Mouse (Mus musculus): ENCODE data around the gene Plekhg3. TPM values are rescaled to one million over a fixed set of nuclear protein-coding genes. Genes with fewer than 3 reads are reported as not detected.
A peak's percentile ranks its signal among the peaks of the same experiment; 100 is the strongest.

Gene Plekhg3
- total and polyA plus RNA-seq, 2 experiments: 16.5 to 17.1 TPM

DNA sequence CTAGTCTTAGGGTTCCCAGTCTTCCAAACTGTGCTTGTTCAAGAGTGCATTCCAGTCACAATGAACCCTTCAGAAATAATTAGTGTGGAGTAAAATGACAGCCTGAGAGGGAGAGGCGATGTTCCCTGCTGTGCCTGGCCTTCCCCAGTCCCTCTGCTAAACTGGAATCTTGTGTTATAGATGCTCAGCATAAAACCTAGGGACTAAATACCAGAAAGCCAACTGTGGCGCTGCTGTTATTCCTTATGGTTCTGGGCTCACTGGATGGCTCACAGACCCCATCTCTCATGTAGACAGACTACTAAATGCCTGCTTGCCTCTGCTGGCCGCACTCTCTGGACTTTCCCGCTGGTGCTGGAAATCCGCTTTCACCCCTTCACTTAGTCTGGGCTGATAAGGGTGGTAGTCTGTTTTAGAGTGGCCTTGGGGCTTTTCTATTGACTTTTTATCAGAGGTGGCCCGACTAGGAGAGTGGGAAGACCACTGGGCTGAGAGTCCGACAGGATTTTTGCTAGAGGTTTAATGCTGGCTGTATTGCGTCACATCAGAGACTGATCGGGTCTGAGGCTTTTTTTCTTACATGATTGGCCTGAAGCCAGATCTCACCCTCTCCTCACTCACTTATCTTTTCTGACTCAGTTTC lies 4.1 kb downstream of the Plekhg3 start:
- no peak for TF ChIP-seq CTCF (IDR thresholded peaks at IDR 0.05; ENCODE audit: low read depth, low read length)
- TF ChIP-seq POLR2A (IDR thresholded peaks at IDR 0.05; ENCODE audit: extremely low read depth, insufficient read depth, low read length): no peak

DNA sequence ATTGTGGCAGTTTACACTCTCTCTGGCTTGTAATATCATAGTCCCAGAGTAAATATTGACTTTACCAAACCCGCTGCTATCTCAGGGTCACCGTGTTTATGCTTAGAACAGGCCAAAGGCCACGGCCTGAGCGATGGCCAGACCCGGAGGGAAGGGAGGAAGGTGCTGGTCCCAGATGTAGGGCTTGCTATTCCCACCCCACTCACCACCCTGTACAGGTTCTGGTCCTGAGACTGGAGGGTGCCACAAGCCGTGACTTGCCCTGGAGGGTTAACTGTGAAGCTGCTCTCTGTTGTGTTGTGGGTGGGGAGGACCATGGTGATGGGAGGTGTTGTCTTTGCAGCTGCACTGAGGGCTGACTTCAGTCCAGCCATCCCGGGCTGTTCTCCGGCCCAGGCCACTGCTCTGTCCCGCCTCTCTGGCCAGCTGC lies 4.8 kb downstream of the Plekhg3 start:
- 14% methylated on average over 9 of the region's 9 CpGs for WGBS
- H3K4me3 ChIP-seq (ENCODE audit: insufficient read depth, low read depth, low read length): peak overlapping the region; percentile 54
- peak; percentile 45; the same call in 1 of the 2 replicates for TF ChIP-seq POLR2A (IDR thresholded peaks at IDR 0.05; ENCODE audit: extremely low read depth, insufficient read depth, low read length)
- TF ChIP-seq CTCF (IDR thresholded peaks at IDR 0.05; ENCODE audit: low read depth, low read length): no peak
- H3K9ac ChIP-seq (ENCODE audit: low read depth, low read length): peak overlapping the region; percentile 88
- DNase-seq (ENCODE audit: extremely low read depth, low read depth, low spot score): peak; percentile 97
- H3K27ac ChIP-seq (replicated peaks; ENCODE audit: insufficient read depth, low read depth, low read length): peak overlapping the region; percentile 93
- H3K79me2 ChIP-seq (ENCODE audit: control insufficient read depth, insufficient read depth, low read length): peaks cover 26% of the 10 kb centered on the region; the same call in 1 of the 2 replicates
- H3K4me1 ChIP-seq (ENCODE audit: control insufficient read depth, insufficient read depth, low read length): peaks cover 20% of the 10 kb centered on the region
- no peaks in the 10 kb centered on the region for H3K27me3 ChIP-seq (ENCODE audit: control insufficient read depth, insufficient read depth, low read length)
- no peaks in the 10 kb centered on the region for H3K36me3 ChIP-seq (ENCODE audit: control insufficient read depth, insufficient read depth, low read length)

More for the DNA sequence above, 4.1 kb downstream of the Plekhg3 start:
- Histone ChIP-seq H3K9ac (ENCODE audit: low read depth, low read length) (peak overlapping the region; percentile 90), H3K4me3 (ENCODE audit: insufficient read depth, low read depth, low read length) (peak overlapping the region; percentile 85), H3K27me3 (ENCODE audit: control insufficient read depth, insufficient read depth, low read length) (no peaks in the 10 kb centered on the region), H3K36me3 (ENCODE audit: control insufficient read depth, insufficient read depth, low read length) (no peaks in the 10 kb centered on the region), H3K4me1 (ENCODE audit: control insufficient read depth, insufficient read depth, low read length) (peaks cover 16% of the 10 kb centered on the region), H3K79me2 (ENCODE audit: control insufficient read depth, insufficient read depth, low read length) (peaks cover 26% of the 10 kb centered on the region; the same call in 1 of the 2 replicates), H3K27ac (replicated peaks; ENCODE audit: insufficient read depth, low read depth, low read length) (peak overlapping the region; percentile 94)
- DNase-seq (ENCODE audit: extremely low read depth, low read depth, low spot score): no peak
- 7% methylated on average over 9 of the region's 9 CpGs for WGBS

DNA sequence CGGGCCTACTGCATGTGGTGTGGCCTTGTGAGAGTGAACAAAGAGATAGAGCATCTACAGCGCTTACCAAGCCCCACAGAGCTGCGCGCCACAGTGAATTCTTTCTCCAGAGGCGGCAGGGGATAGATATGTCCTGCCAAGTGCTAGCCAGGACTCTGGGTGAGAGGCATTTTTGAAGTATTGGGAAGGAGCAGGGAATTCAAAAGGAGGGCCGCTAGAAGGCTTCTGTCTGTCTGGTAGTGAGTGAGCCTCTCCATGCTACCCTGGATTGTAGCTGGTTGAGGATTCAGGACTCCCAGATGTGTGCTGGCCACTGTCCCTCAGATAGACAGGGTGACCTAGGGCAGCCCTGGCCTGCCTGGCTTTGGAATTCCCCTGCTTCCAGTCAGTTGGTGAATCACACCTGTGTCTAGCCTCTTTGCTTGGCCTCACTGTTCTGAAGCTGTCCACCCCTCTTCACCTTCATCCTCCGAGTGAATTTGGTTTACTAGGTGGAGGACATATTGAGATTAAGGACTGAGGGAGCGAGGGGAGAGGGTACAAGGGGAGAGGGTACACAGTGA lies 6.0 kb downstream of the Plekhg3 start:
- DNase-seq (ENCODE audit: extremely low read depth, low read depth, low spot score): peak; percentile 58
- H3K79me2 ChIP-seq (ENCODE audit: control insufficient read depth, insufficient read depth, low read length): peaks cover 26% of the 10 kb centered on the region; the same call in 1 of the 2 replicates
- no peak overlapping the region for H3K4me3 ChIP-seq (ENCODE audit: insufficient read depth, low read depth, low read length)
- peak overlapping the region; percentile 93 for H3K27ac ChIP-seq (replicated peaks; ENCODE audit: insufficient read depth, low read depth, low read length)
- H3K36me3 ChIP-seq (ENCODE audit: control insufficient read depth, insufficient read depth, low read length): no peaks in the 10 kb centered on the region
- TF ChIP-seq POLR2A (IDR thresholded peaks at IDR 0.05; ENCODE audit: extremely low read depth, insufficient read depth, low read length): no peak
- TF ChIP-seq CTCF (IDR thresholded peaks at IDR 0.05; ENCODE audit: low read depth, low read length): no peak
- peak overlapping the region; percentile 37 for H3K9ac ChIP-seq (ENCODE audit: low read depth, low read length)
- H3K27me3 ChIP-seq (ENCODE audit: control insufficient read depth, insufficient read depth, low read length): no peaks in the 10 kb centered on the region
- peaks cover 30% of the 10 kb centered on the region for H3K4me1 ChIP-seq (ENCODE audit: control insufficient read depth, insufficient read depth, low read length)
- WGBS: 44% methylated on average over 8 of the region's 8 CpGs

DNA sequence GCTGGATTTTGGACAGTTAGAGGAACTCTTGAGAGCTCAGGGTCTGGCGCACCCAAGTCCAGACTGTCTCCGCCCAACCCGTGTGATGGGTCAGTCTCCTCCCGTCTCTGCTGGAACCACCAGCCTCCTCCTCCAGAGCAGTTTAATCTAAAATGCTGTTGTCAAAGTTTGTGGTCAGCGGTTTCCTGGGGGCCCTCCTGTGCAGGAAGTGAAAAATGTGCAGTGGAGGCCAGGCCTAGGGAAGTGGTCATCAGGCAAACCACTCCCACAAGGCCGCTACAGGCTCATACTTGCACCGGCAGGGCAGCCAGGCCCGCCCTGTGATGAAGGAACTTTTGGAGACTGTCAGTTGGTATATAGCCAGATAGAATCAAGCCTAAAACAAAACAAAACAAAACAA lies 6.7 kb downstream of the Plekhg3 start:
- H3K36me3 ChIP-seq (ENCODE audit: control insufficient read depth, insufficient read depth, low read length): no peaks in the 10 kb centered on the region
- 46% methylated on average over 8 of the region's 8 CpGs for WGBS
- TF ChIP-seq POLR2A (IDR thresholded peaks at IDR 0.05; ENCODE audit: extremely low read depth, insufficient read depth, low read length) (no peak), CTCF (IDR thresholded peaks at IDR 0.05; ENCODE audit: low read depth, low read length) (no peak)
- peaks cover 32% of the 10 kb centered on the region for H3K4me1 ChIP-seq (ENCODE audit: control insufficient read depth, insufficient read depth, low read length)
- H3K9ac ChIP-seq (ENCODE audit: low read depth, low read length): no peak overlapping the region
- H3K79me2 ChIP-seq (ENCODE audit: control insufficient read depth, insufficient read depth, low read length): peaks cover 28% of the 10 kb centered on the region; the same call in 1 of the 2 replicates
- H3K4me3 ChIP-seq (ENCODE audit: insufficient read depth, low read depth, low read length): no peak overlapping the region
- H3K27me3 ChIP-seq (ENCODE audit: control insufficient read depth, insufficient read depth, low read length): no peaks in the 10 kb centered on the region
- peak; percentile 56 for DNase-seq (ENCODE audit: extremely low read depth, low read depth, low spot score)
- H3K27ac ChIP-seq (replicated peaks; ENCODE audit: insufficient read depth, low read depth, low read length): peak overlapping the region; percentile 93

- no peak for DNase-seq (ENCODE audit: extremely low read depth, low read depth, low spot score)
- H3K27me3 ChIP-seq (ENCODE audit: control insufficient read depth, insufficient read depth, low read length): no peaks in the 10 kb centered on the region
- TF ChIP-seq POLR2A (IDR thresholded peaks at IDR 0.05; ENCODE audit: extremely low read depth, insufficient read depth, low read length) (no peak), CTCF (IDR thresholded peaks at IDR 0.05; ENCODE audit: low read depth, low read length) (no peak)
- no peak overlapping the region for H3K9ac ChIP-seq (ENCODE audit: low read depth, low read length)
- H3K4me3 ChIP-seq (ENCODE audit: insufficient read depth, low read depth, low read length): no peak overlapping the region
- H3K36me3 ChIP-seq (ENCODE audit: control insufficient read depth, insufficient read depth, low read length): no peaks in the 10 kb centered on the region
- H3K27ac ChIP-seq (replicated peaks; ENCODE audit: insufficient read depth, low read depth, low read length): no peak overlapping the region
- 84% methylated on average over 3 of the region's 3 CpGs for WGBS
- H3K79me2 ChIP-seq (ENCODE audit: control insufficient read depth, insufficient read depth, low read length): peaks cover 34% of the 10 kb centered on the region
- peaks cover 43% of the 10 kb centered on the region for H3K4me1 ChIP-seq (ENCODE audit: control insufficient read depth, insufficient read depth, low read length)
These were observed 9.5 kb downstream of the Plekhg3 start for GRCm38 (mm10) chr12:76540169-76540568.

Data from liver, adult 2 months (tissue).